ENCODE assay signal across 9 mouse cellular contexts in the genomic region with DNA sequence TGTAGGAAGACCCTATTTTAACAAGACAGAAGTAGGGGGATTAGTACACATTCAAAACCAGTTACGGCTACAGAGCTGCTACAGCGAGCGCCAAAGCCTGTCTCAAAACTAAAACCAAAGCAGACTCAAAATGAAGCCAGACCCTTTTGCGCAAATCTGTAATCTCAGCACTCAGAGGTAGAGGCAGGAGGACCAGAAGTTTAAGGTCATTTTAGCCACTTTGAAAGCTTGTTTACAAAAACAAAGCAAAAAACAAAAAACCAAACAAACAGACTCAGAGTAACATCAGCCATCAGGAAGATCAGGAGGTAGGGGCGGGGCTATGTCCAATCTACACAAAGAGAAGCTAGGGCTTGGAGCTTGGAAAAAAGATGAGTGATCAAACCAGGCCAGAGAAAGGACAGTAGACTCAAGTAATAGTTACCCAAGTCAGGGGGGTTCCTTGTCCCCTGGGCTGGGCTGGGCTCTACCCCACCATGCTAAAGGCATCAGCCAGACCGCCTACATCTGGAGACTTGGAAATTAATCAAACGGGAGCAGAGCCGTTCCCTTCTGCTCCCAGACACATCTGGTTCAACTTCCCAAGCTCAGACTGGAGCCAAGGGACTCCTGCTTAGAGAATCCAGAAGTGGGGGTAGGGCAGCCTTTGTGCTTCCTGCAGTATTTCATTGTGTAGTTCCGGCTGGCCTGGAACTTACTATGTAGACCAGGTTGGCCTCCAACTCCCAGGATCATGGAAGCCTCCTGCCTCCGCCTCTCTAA. TPM values are rescaled to one million over a fixed set of nuclear protein-coding genes. Genes with fewer than 3 reads are reported as not detected.
DNase-seq lines count a peak whose midpoint lies in the region; ATAC-seq and TF ChIP-seq lines count a peak whose summit lies in the region.
"Had no signal": no experiment of that assay in that cellular context is flagged by ENCODE, and none has a peak within 500 bp of the region (broad histone marks: within the 10 kb centered on the region; RNA-seq: fewer than 3 reads in every experiment).

No protein-coding gene starts in this region.

- H3K36me3 ChIP-seq in embryonic facial prominence, embryonic 14.5 days (ENCODE audit: control insufficient read depth, insufficient read depth, low read length) = no peaks in the 10 kb centered on the region
- H3K36me3 ChIP-seq in neural tube, embryonic 12.5 days = no peaks in the 10 kb centered on the region
- H3K36me3 ChIP-seq: midbrain, embryonic 12.5 days had no signal

- no peaks in the 10 kb centered on the region for H3K27me3 ChIP-seq in embryonic facial prominence, embryonic 14.5 days (replicated peaks; ENCODE audit: control insufficient read depth, insufficient read depth, low read length)
- H3K27me3 ChIP-seq in neural tube, embryonic 12.5 days (replicated peaks) = peaks cover 39% of the 10 kb centered on the region

- no peaks in the 10 kb centered on the region for H3K9me3 ChIP-seq in embryonic facial prominence, embryonic 14.5 days (ENCODE audit: control insufficient read depth, low read length)
- H3K9me3 ChIP-seq in neural tube, embryonic 12.5 days = no peaks in the 10 kb centered on the region
- H3K9me3 ChIP-seq: midbrain, embryonic 12.5 days had no signal

- 0 out of 2 replicates have a peak overlapping the region, but pooled peaks have one; percentile 28 for H3K9ac ChIP-seq in embryonic facial prominence, embryonic 14.5 days (ENCODE audit: low read depth, low read length)
- no peak overlapping the region for H3K9ac ChIP-seq in neural tube, embryonic 12.5 days
- H3K9ac ChIP-seq: midbrain, embryonic 12.5 days had no signal

- 53% methylated on average over 10 of the region's 10 CpGs for WGBS in embryonic facial prominence, embryonic 14.5 days
- 79% methylated on average over 10 of the region's 10 CpGs for WGBS in neural tube, embryonic 12.5 days

- DNase-seq in left cerebral cortex, adult 2 months (ENCODE audit: extremely low spot score in 1 of 2, low spot score in 2 of 2) = no peak
- no peak for DNase-seq in left cerebral cortex, postnatal 4 days
- DNase-seq in embryonic facial prominence, embryonic 14.5 days (ENCODE audit: low spot score) = peak; percentile 92
- DNase-seq in kidney, postnatal 10 days = peak; percentile 69
- DNase-seq in cerebellum, adult 9-10 months = no peak
- no peak for DNase-seq in spleen, adult 12 weeks (ENCODE audit: low spot score)
- DNase-seq in right cerebral cortex, adult 2 months (ENCODE audit: low spot score in 2 of 2) = no peak

- peak overlapping the region; percentile 0; the same call in 1 of the 2 replicates for H3K4me3 ChIP-seq in left cerebral cortex, adult 2 months
- no peak overlapping the region for H3K4me3 ChIP-seq in embryonic facial prominence, embryonic 14.5 days (ENCODE audit: low read depth, low read length)
- no peak overlapping the region for H3K4me3 ChIP-seq in neural tube, embryonic 12.5 days
- H3K4me3 ChIP-seq: midbrain, embryonic 12.5 days had no signal

- no peak for TF ChIP-seq CTCF in left cerebral cortex, adult 2 months (IDR thresholded peaks at IDR 0.05)

- ATAC-seq in embryonic facial prominence, embryonic 14.5 days (ENCODE audit: low read depth) = peak; percentile 67
- ATAC-seq in neural tube, embryonic 12.5 days (ENCODE audit: low FRiP score, low read depth) = no peak

- H3K4me1 ChIP-seq in embryonic facial prominence, embryonic 14.5 days (ENCODE audit: control insufficient read depth, insufficient read depth, low read length) = peaks cover 26% of the 10 kb centered on the region
- peaks cover 14% of the 10 kb centered on the region for H3K4me1 ChIP-seq in neural tube, embryonic 12.5 days

- intact Hi-C loops in left cerebral cortex, adult 2 months (cut with DNase I) = loop anchor here (5.0 kb wide), 1 partner anchor 228 kb away; no protein-coding TSS in a partner anchor
- intact Hi-C loops in left cerebral cortex, postnatal 4 days (cut with DNase I) = no loop called here

- H3K27ac ChIP-seq in left cerebral cortex, adult 2 months = no peak overlapping the region
- H3K27ac ChIP-seq in embryonic facial prominence, embryonic 14.5 days (replicated peaks; ENCODE audit: low read depth, low read length) = peak overlapping the region; percentile 70
- no peak overlapping the region for H3K27ac ChIP-seq in neural tube, embryonic 12.5 days
- H3K27ac ChIP-seq: midbrain, embryonic 12.5 days had no signal

- peak overlapping the region; percentile 93 for H3K4me2 ChIP-seq in embryonic facial prominence, embryonic 14.5 days (ENCODE audit: low read depth, low read length)
- 0 out of 2 replicates have a peak overlapping the region, but pooled peaks have one; percentile 18 for H3K4me2 ChIP-seq in neural tube, embryonic 12.5 days (replicated peaks)

RNA-seq across cellular contexts. Expression of a gene that starts 2.0 kb away (rescaled TPM):
- 10 to 100 TPM in 1 of 2 experiments, 1 to 10 TPM in 1; 8.9 to 11.5 TPM for total RNA-seq in left cerebral cortex, adult 2 months (2021)
- 10 to 100 TPM in 1 of 2 experiments, 1 to 10 TPM in 1; 9.4 to 11.5 TPM for total RNA-seq in left cerebral cortex, postnatal 4 days (2021)
- polyA plus RNA-seq in embryonic facial prominence, embryonic 14.5 days (2014; fragmentation: Nextera tagmentation; extraction: Ambion mirVana) = 43.1 and 45.8 TPM in 2 replicates
- 14.2 and 15.7 TPM in 2 replicates for polyA plus RNA-seq in neural tube, embryonic 12.5 days (2016; fragmentation: Nextera tagmentation; extraction: Ambion mirVana)

RNA-seq across cellular contexts. Expression of a gene that starts 24.2 kb away (rescaled TPM):
- total RNA-seq in left cerebral cortex, adult 2 months (2021) = 10 to 100 TPM; 19.9 to 20.2 TPM
- 10 to 100 TPM; 39.1 to 39.7 TPM for total RNA-seq in left cerebral cortex, postnatal 4 days (2021)
- polyA plus RNA-seq in embryonic facial prominence, embryonic 14.5 days (2014; fragmentation: Nextera tagmentation; extraction: Ambion mirVana) = 106 and 131 TPM in 2 replicates
- 141 and 142 TPM in 2 replicates for polyA plus RNA-seq in neural tube, embryonic 12.5 days (2016; fragmentation: Nextera tagmentation; extraction: Ambion mirVana)

RNA-seq across cellular contexts. Expression of a gene that starts 40.2 kb away (rescaled TPM):
- 10 to 100 TPM; 60.9 to 65.6 TPM for total RNA-seq in left cerebral cortex, adult 2 months (2021)
- 100 to 1,000 TPM in 1 of 2 experiments, 10 to 100 TPM in 1; 98.7 to 107 TPM for total RNA-seq in left cerebral cortex, postnatal 4 days (2021)
- polyA plus RNA-seq in embryonic facial prominence, embryonic 14.5 days (2014; fragmentation: Nextera tagmentation; extraction: Ambion mirVana) = 26.1 and 30.4 TPM in 2 replicates
- 30.0 and 32.1 TPM in 2 replicates for polyA plus RNA-seq in neural tube, embryonic 12.5 days (2016; fragmentation: Nextera tagmentation; extraction: Ambion mirVana)

Comparison
In these comparisons a context has a peak if more than half of its experiments do, and no peak if none do; other contexts are left out.
1. DNase-seq: peak in embryonic facial prominence, embryonic 14.5 days (single experiment) and kidney, postnatal 10 days (single experiment); none in left cerebral cortex, adult 2 months (0 of 2), left cerebral cortex, postnatal 4 days (single experiment), cerebellum, adult 9-10 months (single experiment), spleen, adult 12 weeks (single experiment) and right cerebral cortex, adult 2 months (0 of 2).